Mouse (Mus musculus): Measurements from ENCODE around the gene Nlgn1.

DNA sequence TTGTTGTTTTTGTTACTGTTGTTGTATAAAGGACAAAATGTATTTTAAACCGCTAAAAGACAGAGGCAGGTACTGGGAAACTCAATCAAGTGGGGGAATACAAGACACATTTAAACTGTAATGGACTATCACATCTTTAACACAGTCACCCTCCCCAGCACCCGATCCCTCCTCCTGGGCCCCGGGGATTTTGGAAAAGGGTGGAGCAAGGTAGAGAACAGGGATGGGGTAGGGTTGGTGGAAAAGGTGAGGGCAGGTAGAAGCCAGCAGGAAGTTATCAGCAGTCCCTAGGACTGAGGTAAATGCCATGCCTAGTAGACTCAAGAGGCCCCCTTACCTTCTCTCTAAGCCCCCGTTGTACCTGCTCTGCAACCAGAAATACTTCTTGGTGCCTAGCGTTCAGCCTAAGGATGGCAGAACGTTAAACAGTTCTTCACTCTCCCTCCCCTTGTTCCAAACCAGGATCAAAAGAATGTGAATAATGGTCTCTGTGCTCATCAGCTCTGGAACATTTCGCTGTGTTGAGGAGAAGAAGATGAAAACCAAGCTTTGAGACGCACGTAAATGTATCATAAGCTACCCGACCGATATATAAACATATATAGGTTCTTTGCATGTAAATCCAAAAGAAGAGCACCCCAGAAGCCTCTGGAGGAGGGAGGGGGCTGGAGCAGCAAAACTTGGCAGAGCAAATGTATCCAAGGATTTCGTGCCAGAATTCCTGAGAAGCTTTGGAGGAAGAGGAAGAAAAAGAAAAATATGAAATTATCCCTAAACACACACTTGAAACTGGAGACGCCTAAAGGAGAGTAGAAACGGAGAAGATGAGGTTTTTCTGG is at the start of gene Nlgn1:
- TF ChIP-seq CTCF (IDR thresholded peaks at IDR 0.05; ENCODE audit: extremely low read depth, insufficient read length, insufficient replicate concordance, low read depth, low read length), result no peak
- TF ChIP-seq POLR2A (IDR thresholded peaks at IDR 0.05; ENCODE audit: low read depth, low read length), result no peak

All from small intestine, adult 2 months (tissue).